Mouse (Mus musculus) retina, postnatal 7 days (tissue): ENCODE results near the gene Fam216a.
"Not testable (repeated sequence)": the region's sequence is repeated elsewhere in the genome, so short reads cannot be mapped to it uniquely, and the experiment has no call there.

Experiments used
- DNase-seq: peaks from one replicate; pipeline ENCODE4 v3.0.0-alpha.2; 2012; ENCODE audit warnings: low read depth, low spot score

The Fam216a gene

DNA sequence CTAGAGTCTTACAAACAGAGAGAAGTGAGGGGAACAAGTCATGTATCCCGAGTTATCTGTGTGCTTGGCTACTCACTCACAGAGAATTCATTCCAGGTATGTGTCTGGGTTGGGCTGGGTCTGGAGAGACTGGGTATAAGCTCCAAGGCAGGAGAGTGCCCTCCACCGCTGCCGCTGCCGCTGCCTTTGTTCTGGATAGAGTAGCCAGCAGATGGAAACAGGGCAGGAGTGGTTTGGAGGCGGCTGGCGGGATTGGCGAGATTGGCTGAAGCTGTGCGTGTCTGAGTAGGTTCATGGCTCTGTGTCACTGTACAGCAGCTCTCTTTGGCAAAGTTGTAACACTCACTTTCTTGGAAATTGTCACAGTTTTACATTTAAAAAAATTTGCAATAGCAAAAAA, 48.6 kb downstream of the Fam216a start:
- DNase-seq = no peak

DNA sequence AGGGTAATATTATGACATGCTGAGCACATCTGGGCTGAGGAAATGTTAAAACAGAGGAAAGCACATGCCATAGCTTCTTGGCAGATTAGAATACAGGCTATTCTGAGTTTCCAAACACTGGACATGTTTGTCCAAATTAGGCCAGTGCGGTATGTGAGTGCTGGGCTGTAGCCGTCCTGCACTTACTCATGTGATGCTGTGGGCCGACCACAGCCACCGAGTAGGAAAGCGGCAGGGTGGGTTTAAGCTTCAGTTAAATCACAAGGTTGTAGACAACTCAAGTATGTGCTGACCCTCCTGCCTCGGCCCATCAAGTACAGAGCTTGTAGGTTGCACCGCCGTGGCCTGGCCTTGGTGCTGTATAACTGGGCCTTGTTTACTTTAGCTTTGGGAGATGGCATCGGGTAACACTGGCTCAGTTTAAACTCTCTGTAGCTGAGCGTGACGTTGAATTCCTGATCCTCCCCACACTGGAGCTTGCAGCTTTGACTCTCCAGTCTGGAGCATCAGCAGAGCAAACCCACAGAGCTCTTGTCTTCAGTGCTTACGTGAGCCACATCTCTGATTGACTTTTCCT, 51.9 kb downstream of the Fam216a start:
- DNase-seq = no peak

DNA sequence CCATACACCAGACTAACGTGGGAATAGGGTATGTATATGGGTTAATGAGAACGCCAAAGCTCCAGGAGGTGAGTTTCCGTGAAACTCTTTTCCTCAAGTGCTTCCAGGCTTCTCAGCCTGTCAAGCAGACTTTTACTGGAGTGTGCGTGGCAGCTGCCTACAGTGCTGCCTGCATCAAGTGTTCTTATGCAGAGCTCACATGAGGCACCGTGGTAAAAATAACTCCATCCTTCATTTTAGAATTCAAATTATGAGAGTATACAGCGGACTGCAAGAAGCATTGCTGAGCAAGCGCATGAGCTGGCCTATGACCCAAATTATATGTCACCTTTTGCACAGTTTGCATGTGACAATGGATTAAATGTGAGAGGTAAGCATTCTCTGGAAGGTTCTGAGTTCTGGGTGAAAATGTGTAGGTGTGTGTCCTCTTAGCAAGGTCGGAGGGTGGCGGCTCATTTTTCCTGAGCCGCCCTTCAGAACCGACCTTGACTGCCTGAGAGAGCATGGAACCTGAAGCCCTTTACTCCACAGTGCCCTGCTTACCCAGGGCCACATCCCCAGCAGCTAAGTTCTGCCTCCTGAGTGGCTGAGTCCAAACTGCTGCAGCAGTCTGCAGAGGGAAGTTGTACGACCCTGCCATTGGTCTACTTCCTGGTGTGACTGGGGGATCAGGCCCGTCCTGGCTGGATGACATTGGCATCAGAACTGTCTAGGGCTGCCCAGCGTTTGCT, 52.5 kb downstream of the Fam216a start:
- no peak for DNase-seq

GRCm38 (mm10) chr5:122318976-122319375, 53.2 kb downstream of the Fam216a start:
- not testable (repeated sequence) for DNase-seq

GRCm38 (mm10) chr5:122318100-122318499, 54.1 kb downstream of the Fam216a start:
- DNase-seq = no peak

GRCm38 (mm10) chr5:122317329-122318045, 54.7 kb downstream of the Fam216a start:
- DNase-seq = no peak

DNA sequence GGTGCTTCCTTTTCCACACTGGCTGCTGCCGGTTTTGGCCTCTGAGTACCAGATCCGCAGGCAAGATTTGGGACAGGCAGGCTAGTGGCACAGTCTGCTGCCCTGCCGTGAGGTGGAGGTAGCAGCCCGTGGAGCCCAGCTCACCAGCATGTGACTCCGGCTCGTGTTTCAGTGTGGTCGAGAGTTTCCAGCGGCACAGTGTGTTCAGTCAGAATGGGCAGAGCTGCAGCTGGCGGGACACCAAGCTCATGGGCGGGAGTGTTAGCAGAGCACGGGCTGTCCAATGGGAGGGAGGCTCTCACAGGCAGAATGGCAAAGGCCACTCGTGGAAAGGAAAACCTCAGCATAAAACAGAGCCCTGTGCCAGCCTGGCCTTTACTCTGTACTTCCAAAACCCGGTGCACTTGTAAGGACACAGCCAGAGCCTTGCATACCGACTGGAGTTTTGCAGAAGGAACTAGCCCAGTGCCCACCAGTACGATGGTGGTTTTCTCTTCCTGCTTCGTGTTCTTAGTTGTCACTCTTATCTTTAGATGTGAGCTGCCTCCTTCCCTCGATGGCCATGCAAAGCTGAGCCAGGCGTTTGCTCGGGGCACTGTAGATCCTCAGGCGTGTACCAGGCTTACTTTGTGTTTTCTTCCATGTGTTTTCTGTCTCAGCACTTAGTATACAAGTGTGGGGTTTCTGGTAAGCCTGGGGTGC, 57.0 kb downstream of the Fam216a start:
- no peak for DNase-seq
